Mouse (Mus musculus) T-helper 17 cell (primary cell): ENCODE measurements around the gene AC134908.4.

Source experiments
- in situ Hi-C, 2 experiments: fragments of 300-600 bp; cut with MboI, MseI; formaldehyde crosslinking; loops; 1 replicate in 1 of 2; 2 replicates in 1 of 2; pipeline ENCODE4 v1.15.1; 2025; ENCODE audit warnings: high pct_unique_total_duplicates in 2 of 2

The AC134908.4 gene

DNA sequence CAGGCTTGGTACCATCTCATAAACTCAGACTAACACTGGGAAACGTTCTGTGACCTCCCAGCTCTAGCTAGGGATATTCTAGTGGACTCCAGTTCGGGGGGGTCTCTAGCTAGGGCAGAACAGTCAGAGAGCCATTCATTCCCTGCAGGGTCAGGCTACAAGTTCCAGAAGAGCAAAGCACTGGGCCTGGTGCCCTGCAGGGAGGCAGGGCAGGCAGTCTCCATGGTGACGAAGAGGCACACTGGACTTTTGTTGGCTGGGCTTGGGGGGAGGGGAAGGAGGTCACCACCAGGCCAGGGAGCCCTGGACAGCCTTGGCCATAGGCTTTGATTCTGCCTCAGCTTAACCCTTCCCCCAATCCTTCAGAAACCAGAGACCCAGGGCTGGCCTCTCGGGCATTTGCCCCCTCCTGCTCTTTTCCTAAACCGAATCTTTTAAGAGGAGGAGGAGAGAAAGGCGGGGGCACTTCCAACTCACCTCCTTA lies at the start of gene AC134908.4:
TSS of gene AC134908.4 (minus strand) at position 51 of the 484 bp plus-strand sequence.
- in situ Hi-C loops = loop anchor here in 1 of 2 experiments (5.0 kb wide), 1 partner anchor 63 kb away; no protein-coding TSS in a partner anchor

DNA sequence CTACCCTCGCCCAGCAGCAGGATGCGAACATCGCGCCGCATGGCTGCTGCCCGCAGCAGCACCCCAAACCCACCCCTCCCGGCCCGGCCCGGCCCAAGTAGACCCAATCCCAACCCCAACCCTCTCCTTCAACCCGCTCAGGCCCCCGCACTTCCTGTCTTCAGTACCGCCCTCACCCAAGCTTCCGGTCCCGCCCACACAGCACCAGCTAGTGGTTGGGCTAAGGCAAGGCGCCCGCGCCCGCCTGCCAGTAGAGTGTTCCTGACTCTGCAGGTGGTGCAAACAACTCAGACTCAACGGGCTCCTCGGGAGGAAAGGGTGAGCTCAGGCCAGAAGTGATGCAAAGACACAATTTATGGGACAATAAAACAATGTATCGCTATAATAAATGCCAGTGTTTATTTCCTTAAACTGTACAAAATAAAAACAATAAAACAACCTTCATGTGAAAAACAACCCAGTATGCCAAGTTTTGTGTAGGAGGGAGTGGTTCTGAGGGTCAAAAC lies 49.0 kb upstream of the AC134908.4 start, which contains the start of gene Rhot2:
TSS of gene Rhot2 (minus strand) at position 456 of the 506 bp plus-strand sequence.
- in situ Hi-C loops = no loop called here

DNA sequence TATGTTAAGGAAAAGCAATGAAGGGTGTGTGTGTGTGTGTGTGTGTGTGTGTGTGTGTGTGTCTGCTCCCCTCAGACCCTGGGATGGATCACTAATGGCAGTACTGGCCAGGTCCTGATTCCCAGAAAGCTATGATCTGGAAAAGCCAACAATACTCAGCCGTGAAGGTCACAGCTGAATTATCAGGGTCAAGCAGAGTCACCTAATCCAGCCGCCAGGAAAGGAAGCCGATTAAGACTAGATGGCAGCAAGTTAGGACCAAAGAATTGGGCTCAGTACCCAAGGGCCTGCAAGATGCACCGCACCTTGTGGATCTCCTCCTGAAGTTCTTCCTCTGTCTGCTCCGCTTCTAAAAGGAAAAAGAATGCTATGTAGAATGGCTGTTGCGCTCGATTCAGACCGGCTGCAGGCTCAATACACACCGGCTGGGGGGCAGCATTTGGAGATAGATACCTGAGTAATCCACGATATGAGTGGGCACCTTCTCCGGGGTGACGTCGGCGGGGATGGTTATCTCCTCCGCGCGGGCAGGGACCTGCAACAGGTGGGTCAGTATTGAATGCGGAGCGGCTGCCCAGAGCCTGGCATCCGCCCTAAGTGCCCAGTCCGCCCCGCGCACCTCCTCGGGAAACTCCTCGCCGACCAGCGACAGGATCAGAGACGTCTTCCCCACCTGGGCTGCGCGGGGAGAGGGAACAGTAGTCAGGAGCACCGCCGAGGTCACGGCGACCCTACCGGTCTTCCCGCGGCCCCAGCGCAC lies 48.4 kb upstream of the AC134908.4 start:
- in situ Hi-C loops = no loop called here

DNA sequence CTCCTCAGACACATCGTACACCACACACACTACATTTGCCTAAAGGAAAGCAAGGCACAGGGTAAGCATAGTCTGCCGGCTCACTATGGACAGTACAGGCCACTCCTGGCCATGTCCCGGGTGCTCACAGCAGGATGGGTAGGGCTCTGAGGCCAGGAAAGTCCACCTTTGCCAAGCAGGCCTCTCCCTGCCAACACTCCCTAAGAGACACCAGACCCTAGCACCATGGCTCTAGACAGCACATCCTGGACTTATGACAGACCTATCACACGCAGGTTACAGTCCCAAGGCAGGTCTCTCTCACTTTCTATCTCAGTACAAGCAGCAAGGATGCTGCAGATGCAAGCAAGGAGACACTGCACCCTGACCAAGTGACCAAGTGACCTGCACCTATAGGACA lies 47.7 kb upstream of the AC134908.4 start:
- in situ Hi-C loops = no loop called here

DNA sequence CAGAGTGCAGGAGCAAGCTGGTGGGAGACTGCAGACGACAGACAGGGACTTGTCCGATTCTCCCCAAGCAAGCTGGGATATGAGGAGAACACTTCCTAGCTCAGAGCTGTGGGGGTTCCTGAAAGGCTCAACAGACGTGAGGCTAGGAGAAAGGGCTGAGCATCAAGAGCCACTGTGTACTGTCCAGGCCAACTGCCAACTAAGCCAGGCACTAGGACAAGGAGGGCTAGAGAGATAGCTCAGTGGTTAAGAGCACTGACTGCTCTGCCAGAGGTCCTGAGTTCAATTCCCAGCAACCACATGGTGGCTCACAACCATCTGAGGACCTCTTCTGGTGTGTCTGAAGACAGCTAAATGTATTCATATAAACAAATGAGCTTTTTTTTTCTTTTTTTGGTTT lies 47.0 kb upstream of the AC134908.4 start:
- in situ Hi-C loops = no loop called here

DNA sequence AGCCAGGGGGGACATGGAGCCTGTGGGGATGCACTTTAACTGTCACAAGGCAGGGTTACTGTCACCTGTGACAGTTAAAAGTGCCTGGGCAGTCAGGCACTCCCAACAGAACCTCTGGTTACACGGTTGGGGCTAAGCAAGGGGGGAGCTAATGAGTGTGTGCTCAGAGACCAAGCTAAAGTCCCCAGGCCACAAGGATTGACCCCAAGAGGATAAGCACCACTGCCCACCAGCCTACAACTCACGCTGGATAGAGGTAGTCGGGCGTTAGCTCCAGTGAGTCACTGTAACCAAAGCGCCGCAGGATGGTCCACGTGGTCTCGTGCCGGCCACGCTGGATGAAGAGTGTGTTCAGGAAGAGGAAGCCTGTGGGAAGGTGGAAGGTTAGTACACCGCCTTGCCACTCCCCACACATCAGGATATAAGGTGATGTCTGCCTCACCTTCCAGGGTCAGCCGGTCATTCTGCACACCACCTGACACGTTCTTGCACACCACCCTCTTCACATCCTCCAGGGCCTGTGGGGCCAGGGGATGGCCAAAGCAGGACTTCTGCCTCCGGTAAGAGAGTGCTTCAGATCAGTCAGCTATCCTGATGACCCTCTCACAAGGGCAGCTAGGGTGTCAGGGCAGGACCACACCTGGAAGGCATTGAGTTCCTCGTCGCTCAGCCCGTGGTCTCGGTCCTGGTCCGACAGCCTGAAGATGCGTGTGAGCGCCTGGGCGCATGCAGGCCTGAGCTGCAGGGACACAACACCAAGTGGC lies 45.8 kb upstream of the AC134908.4 start, which contains the start of gene Gm20683:
TSS of gene Gm20683 (minus strand) at position 647 of the 764 bp plus-strand sequence.
- in situ Hi-C loops = no loop called here

DNA sequence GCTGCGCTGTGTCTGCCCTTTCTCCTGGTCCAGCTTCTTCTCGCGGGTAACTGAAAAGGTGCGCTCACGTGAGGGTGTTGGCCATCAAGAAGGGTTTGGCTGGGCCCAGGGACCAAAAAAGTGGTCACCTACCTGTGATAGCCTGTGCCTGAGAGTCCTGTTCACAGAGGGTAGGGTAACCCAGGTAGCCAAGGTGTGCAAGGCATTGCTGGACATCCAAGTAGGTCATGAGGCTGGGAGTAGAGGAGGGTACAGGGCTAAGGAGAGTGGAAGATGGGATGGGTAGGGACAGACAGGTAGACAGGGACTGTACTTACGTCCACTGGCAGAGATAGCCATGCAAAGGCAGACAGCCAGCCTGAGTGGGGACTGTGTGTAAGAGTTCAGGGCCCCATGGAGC lies 45.1 kb upstream of the AC134908.4 start:
- in situ Hi-C loops = no loop called here

DNA sequence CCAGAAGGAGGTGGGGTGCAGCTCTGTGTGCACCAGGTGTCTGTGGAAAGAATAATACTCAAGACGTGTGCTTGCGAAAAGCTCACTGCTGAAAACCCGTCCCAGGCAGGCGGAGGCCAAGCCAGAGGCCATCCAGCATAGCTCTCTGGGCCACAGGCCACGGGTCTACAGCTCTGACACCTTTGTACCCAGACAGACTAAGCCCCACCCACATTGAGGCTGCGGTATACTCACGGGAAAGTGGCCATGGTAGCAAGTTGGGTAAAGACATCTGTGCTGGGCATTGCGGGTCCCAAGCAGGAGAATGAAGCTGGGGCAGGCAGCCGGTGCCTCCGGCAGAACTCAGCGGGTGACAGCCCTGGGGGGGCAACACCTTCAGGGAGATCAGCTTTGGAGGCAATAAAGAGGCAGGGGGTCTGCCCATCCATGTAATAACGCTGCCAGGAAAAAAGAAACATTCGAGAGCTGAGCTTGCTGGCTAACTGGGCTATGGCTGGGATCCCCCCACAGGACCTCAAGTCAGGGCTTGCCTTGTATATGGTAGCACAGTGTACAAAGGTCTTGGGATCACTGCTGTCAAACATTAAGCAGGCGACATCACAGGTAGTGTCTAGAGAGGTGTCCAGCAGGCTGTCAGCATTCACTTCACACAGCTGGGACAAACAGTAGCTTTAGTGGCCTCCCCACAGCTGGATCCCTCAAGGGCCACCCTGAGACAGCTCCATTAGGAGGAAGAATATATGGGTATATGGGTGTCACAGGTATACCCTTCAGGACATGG lies 44.2 kb upstream of the AC134908.4 start:
- in situ Hi-C loops = no loop called here

DNA sequence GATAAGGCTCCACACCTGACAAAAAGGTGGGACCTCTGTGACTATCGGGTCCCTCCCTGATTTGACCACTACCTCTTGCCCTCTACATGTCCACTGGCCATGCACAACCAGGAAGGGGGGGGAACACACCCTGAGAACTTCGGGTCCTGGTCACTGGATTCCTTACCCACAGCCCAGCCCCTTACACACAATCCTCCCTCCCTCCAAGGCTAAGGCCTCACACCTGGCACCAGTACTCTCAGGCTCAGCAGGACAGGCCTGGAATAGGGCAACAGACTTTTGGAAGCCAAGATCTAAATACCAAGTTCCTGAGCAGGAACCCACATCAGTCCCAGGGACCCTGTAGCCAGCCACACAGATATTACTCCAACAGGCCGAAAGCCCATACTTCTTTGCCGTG lies 43.4 kb upstream of the AC134908.4 start:
- in situ Hi-C loops = no loop called here

DNA sequence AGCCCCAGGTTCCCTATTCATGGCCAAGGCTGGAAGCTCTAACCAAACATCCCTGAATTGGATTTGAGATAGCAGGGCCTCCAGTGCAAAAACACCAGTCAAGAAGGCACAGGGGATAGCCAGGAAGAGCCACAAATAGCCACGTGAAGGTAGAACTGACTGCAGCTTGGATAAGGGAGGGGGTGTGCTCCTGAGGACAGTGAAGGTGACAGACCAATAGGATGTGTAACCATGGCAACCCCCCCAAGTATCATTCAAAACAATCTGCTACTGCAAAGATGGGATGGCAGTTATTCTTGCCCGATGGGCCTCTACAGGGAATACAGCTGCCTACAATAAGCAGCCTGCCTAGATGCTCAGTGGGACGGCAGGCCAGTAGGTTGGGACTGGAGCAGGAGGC lies 42.1 kb upstream of the AC134908.4 start:
- in situ Hi-C loops = no loop called here

DNA sequence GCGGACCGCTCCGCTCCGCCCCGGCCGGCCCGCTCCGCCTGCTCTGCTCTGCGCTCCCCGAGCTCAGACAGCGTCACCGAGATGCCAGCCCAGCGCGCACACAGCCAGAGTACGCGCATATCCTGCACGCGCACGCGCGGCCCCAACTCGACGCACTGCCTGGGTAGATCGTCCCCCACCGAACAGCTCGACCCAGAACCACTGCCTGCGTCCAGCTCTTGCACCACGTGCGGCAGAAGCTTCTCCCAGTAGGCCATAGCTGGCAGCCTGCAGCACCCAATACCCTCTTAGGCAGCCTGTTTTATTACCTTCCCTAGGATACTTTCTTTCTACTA lies 41.6 kb upstream of the AC134908.4 start, which contains the start of gene Rhbdl1:
TSS of gene Rhbdl1 (minus strand) at position 220 of the 335 bp plus-strand sequence.
- in situ Hi-C loops = no loop called here

DNA sequence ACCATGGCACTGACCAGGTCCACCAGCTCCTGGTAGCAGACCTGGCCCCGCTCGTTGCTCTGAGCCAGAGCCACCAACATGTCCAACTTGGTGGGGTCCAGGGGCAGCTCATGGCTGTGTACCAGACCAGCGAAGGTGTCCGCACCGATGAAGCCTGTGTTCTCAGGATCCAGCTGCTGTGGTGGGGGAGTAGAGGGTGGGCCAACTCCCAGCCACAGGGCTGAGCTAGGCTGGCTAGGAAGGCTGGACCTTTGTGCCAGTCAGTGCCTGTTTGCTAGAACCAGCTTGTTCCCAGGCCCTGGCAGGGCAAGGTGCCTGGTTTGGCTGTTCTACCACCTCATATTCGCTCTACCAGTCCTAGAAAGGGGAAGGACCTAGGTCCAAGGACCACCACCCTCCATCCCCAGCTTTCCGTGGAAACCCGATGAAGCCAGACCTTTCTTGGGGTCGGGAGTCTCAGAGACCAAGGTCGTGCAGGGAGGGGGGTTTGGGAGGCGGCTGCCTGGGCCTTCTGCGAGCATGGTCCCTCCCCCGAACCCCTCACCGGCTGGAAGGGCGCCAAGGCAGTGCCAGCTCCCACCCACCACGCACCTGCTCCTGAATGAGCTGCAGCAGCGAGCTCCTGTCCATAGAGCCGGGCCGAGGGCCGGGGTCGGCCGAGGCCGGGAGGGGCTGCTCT lies 41.1 kb upstream of the AC134908.4 start:
- in situ Hi-C loops = no loop called here

DNA sequence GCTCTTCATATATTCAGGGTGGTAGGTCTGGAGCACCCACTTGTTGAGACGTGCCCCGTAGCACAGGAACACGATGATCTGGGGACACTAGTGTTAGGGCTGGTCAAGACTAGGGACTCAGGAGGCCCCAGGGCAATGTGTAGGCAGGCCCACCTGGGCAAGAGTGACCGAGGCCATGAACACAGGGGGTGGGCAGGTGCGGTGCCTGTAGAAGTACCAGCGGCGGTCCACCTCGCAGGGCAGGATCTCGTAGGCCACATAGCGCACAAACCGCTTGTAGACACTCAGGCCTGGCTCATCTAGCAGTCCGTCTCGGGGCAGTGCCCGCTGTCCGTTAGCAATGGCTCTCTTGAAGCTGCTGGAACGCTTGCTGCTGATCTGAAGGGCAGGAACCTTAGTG lies 40.4 kb upstream of the AC134908.4 start:
- in situ Hi-C loops = no loop called here

DNA sequence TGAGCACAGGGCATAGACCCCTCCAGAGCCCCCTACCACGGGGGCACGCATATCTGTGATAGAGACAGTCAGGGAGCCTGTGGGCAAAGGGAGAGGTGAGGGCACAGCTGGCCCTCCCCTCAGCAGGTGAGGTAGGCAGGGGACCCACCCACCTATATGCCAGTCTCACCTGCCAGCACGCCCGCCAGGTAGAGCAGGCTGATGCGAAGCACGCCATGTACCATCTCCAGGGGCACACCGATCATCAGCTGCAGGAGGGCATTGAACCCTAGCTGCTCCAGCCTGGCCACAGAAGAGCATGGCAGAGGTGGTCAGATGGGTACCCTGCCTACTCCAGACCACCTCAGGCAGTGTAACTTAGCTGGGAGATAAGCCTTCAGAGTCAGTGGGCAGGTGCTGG lies 39.8 kb upstream of the AC134908.4 start:
- in situ Hi-C loops = no loop called here

DNA sequence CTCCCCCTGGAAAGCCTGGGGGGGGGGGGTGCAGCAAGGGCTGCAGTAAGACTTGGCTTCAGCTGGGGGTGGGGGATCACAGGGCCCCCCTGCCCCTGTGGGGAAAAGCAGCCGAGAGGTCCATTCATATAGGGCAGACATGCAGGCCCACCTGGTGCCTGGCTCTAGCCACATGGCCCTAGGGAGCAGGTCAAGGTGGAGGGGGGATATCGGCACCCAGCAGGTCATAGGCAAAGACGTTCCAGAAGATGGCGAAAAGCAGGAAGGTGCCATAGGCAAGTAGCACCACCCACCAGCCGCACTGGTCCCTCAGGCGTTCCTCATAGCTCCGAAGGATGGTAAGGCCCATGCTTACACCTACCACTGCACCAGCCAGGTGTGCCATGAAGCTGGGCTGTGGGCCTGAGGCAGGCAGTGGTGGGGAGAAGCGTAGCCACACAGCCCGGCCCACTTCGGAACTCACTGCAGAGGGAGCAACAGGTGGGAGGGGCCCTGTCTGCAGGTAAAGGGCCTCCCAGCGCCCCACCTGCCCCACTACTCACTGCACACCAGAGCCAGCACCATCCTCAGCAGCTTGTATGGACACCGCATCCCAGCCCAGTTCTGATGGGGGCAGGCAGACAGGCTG lies 39.2 kb upstream of the AC134908.4 start:
- in situ Hi-C loops = no loop called here

DNA sequence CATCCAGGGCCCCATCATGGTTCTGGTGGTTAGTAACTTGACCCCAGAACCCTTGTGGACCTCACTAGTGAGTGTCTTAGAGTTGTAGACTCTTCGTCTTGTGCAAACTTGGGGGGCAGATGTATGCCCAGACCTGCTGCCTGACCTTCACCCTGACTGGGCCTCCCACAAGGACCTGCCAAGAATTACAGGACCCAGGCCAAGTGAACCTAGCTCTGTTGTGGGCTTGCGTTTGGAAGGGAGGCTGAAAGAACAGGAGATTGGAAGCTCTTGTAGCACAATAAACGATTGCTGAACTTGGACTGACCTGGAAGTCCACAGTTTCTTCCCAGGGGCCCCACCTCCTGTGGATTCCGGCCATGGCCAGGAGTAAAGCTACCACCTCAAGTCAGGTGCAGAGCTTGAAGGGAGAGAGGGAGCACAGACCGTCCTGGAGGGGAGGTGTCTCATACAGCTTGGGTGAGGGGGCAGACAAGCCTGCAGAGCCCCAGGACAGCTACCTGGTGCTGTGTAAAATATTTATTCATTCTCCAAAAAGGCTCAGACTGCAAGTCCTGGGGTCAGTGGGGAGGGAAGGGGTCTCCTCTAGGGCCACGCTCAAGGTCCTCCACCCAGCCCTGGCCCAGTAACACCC lies 38.6 kb upstream of the AC134908.4 start:
- in situ Hi-C loops = no loop called here

DNA sequence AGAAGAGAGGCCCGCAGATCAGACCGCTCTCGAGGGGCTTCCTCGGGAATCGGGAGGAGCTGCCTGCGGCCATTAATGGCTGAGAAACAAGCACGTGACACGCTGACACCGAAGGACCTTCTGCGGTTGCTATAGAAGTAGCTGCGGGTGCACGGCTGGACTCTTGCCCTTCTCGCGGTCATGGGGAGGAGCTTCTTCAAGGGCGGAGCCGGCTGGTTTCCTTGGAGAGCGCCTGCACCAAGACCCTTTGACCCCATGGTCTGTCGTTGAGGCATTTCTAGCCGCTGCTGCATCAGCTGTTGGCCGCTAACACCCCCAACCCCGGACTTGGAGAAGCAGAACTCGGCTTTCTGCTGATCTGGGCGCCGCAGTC lies 37.8 kb upstream of the AC134908.4 start, which contains the start of gene Stub1:
TSS of gene Stub1 (minus strand) at position 114 of the 373 bp plus-strand sequence.
- in situ Hi-C loops = no loop called here

DNA sequence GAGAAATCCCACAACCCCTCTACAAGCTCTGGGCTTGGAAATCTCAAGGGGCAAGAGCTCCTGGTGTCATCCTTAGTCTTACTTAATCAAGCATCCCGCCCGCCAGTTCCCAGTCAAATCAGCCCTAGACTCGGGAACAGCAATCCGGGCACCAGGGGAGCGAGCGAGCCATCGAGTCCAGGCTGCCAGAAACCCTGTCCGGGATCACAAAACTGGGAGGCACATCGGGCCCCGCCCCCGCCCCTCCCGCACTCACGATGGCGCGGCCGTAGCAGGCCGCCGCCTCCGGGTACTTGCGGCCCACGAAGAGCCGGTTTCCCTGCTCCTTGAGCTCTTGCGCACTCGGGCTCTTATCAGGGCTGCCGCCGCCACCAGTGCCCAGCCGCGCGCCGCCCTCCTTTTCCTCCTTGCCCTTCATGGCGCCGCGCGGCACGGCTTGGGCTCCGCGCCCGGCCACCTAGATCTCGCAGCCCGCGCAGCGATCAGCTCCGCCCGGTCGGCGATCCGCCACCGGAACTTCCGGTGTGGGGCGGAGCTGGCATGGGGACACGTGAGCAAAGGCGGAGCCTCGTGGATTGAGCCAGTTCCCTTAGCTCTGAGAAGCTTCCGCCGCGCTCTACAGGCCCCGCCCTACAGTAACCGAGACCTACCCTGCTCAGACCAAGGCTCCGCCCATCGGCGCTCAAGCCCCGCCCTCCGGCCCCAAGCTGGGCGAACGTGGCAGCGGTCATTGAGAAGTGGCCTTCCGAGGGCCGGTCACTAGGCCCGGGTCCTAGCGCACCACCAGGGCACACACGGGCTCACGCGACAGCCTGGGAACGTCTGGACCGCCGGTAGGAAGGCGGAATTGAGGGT lies 37.2 kb upstream of the AC134908.4 start:
- in situ Hi-C loops = no loop called here
